Mouse (Mus musculus) thymus, postnatal 25 days (tissue): ENCODE data around the gene Gcc2.
"Not testable (repeated sequence)": the region's sequence is repeated elsewhere in the genome, so short reads cannot be mapped to it uniquely, and the experiment has no call there.

Experiments used
- DNase-seq: peaks from one replicate; pipeline ENCODE4 v3.0.0; 2022

Gcc2 gene

DNA sequence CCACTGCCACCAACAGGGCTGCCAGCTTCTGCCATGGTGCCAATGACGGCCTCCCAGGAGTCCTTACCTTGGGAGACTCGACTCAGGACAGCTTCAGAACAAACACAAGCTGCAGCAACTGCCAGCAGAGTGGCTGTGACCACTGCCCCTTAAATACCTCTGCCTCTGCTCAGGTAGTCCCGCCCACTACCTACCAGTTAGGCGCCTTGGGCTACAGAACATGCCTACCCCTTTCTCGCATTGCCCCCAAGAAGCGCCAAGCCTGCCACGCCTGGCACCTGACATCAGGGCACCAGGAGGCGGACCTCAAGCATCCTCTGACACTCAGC, 22.7 kb upstream of the Gcc2 start, which contains the start of gene Duxf3:
TSS of gene Duxf3 (minus strand) at position 35 of the 329 bp plus-strand sequence.
- not testable (repeated sequence) for DNase-seq

DNA sequence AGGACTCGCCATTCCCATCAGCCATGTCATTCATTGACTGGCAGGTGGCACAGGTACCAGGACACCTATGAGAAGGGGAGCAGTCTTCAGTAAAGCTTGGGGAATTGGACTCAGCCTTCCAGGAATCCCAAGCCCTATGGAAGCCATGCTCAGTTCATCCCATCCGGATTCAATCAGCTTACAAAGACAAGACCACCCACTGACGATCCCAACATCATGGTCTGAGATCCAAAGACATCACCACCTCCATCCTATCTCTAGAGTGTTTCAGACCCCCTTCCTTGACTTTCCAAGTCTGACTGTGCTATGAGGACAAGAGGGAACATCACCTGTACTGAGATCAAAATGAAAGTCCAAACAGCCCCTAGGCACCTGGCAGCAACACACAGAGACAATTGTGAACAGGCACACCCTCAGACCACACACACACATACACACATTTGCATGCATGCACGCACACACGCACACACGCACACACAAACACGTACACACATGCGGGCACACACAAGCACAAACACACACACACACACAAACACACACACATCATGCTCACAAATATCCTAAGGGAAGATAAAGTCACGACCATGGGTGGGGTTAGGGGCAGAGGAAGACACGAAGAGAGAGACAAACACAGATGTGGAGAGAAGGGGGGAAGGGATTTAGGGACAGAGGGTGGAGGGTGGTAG, 22.1 kb upstream of the Gcc2 start:
- DNase-seq = not testable (repeated sequence)

DNA sequence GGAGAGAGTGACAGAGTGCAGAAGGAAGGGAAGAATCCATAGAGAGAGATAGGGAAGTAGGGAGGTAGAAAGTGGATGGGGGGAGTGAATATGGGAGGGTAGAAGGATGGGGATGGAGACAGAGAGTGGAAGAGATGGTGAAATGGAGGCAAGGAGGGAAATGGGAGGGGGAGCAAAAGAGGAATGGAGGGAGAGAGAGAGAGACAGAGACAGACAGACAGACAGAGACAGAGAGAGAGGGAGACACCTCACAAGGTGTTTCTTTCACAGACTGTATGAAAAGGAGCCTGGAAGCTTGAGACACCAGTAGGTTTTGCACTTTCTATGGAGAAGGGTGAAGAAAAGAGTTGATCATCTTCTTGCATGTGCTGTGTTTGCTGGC, 21.6 kb upstream of the Gcc2 start:
- not testable (repeated sequence) for DNase-seq

GRCm38 (mm10) chr10:58234985-58235384, 20.3 kb upstream of the Gcc2 start:
- not testable (repeated sequence) for DNase-seq

DNA sequence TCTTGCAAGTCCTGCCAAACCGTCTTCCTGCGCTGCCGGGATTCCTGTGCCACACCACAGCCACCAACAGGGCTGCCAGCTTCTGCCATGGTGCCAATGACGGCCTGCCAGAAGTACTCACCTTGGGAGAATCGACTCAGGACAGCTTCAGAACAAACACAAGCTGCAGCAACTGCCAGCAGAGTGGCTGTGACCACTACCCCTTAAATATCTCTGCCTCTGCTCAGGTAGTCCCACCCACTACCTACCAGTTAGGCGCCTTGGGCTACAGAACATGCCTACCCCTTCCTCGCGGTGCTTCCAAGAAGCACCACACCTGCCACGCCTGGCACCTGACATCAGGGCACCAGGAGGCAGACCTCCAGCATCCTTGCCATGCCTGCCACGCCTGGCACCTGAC, 18.7 kb upstream of the Gcc2 start, which contains the start of gene Gm4981:
TSS of gene Gm4981 (minus strand) at position 89 of the 400 bp plus-strand sequence.
- no peak for DNase-seq

DNA sequence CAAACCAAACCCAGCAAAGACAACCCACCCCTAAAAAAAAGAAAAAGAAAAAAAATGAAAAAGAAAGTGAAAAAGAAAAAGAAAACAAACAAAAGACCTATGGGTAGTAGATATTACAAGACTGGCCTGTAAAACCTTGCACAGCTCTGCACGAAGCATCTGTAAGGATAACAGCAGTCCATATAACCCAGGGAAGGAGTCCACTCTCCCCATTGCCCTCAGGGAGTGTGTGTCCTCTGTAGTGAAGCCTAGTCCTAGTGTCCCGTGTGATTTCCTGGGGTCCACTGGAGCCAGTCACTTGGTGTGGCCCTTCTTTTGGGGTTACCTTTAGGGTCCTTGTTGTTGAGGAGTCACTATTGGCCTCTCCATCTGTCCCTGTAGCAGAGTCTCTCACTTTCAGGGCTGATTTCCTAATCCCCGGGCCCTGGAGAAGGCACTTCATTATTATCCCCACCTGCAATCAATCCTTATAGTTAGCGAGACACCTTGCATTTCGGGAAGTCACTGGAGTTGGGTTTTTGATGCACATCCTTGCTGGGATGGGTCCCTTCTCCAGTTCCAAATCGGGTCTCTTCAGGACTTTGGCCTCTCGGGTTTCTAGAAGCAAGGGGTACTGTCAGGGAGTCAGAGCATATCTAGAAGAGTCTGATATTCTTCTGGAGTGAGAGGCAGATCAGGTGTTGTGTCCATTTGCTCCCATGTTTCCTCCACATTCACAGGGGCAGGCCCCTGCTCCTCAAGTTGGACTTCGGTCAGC, 16.1 kb upstream of the Gcc2 start:
- peak; percentile 43 for DNase-seq

DNA sequence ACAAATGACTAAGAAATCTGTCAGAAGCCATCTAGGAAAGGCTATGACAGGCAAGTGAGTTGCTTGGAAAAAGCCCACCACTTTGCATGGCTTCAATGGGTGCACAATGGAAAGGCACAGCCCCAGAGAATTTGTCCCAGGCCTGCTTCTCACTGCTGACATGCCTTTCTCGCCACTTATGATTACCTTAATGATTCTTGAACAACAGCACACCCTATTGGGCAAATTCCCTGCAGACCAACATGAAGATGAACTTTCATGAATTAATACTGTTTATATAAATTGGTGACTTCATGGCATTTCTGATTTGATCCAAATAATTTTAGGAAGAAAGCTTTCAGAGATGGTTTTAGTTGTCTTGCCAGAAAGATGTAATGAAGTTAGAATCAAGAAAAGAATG, 5.8 kb upstream of the Gcc2 start:
- DNase-seq = no peak

DNA sequence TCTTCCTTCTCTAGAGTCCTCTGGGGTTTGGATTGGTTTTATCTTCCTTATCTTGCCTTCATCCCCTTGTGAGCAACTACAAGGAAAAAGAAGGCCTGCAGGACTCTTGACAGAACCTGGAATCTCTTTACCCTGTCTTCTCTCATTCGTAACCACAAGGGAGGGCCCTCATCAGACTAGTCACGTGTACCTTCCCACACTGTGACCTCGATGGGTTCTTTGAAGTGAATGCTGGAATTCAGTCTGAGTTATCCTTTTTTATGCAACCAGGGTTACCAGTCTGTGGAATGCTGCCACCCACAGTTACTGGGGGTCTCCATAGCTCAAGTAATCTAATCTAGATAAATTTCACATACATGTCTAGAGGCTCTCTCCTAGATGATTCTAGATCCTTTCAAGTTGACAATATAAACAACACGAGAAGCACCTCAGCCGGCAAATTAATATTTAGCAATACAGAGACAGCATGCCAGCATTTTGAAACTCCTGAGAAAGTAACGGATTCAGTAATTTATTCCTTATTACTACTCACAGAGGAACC, 592 bp upstream of the Gcc2 start:
- DNase-seq = no peak

- DNase-seq = no peak
These were observed 657 bp downstream of the Gcc2 start for GRCm38 (mm10) chr10:58255954-58256353.

- no peak for DNase-seq
These were observed 3.2 kb downstream of the Gcc2 start for GRCm38 (mm10) chr10:58258466-58258865.

DNA sequence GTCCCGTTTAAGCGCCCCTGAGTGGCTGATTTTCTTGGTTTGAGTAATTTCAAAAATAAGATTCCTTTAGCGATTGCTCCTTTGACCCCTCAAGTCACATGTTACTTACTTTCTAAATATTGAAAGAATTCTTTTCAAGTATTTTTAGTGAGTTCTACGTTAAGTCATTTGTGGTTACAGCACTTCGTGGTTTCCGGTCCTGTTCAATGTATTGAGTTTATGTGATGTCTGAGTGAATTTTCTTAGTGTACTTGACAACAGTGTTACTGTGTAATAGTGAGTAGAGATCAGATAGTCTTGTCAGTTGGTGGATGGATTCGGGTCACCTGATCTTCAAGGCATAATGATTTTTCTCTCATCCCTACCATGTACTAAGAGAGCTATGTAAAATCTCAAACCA, 26.9 kb downstream of the Gcc2 start:
- DNase-seq = no peak

DNA sequence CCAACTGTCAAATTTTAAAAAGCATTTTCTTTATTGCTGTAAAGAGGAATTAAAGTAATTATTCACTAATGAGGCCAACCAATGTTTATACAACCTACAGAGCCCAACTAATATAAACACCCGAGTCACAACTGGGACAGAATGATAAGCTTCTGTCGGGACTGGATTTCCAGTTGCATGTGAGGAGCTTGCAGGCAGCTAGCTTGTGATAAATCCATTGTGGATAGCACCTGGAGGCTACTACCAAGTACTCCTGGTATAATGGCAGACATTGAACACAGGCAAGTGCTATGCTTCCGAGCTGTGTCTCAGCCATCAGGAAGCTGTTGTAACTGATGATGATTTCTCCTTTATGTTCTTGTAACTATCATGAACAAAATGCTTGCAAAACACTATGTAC, 35.4 kb downstream of the Gcc2 start:
- no peak for DNase-seq

- DNase-seq = no peak
These were observed 38.9 kb downstream of the Gcc2 start for GRCm38 (mm10) chr10:58294246-58294645.

GRCm38 (mm10) chr10:58295605-58296004, 40.3 kb downstream of the Gcc2 start:
- DNase-seq = no peak

DNA sequence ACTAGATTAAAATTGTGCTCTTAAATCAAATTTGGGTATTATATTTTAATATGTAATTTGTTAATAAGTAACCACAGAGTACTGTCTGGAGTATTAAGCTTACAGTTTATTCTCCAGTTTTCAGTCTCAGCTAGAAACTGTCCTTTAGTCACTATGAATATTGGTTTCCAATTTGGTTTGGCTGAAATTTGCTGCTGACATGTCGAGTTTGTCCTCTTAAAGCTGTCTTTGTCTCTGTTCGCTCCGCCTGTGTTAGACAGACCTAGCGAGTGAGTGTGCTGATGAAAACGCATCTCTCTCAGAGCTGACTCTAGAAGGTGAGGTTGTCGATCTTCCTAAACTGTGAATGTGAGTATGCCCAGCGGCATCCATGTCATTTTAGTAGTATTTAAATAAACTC, 49.7 kb downstream of the Gcc2 start:
- no peak for DNase-seq

DNA sequence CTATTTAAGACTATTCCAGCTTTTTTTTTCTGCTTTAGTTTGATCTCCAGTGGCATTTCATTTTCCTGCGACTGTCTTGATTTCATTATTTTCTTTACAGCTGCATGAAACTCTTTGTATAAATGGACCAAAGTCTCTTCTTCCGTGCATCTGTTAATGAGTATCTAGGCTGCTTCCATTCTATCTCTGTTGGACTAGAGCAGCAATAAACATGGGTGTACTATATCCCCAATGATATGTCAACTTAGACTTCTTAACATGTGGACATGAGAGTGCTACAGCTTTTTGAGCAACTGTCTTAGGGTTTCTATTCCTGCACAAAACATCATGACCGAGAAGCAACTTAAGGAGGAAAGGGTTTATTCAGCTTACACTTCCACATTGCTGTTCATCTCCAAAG, 51.6 kb downstream of the Gcc2 start:
- DNase-seq = no peak

DNA sequence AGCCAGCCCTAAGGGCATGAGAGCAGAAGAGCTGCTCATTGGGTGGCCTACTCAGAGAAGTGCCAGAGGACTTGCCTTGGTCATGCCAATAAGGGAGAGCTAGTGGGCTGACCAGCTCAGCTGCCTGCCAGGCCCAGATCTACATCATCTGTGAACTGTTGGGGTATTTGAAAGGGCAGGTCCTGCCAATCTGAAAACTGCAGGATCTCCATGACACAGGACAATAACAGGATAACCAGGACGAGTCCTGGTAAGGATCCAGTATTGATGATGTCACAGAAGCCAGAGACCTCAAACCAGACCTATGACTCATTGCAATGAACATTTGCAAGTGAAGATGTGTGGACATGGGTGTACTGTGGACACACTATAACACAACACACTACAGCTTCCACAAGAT, 55.5 kb downstream of the Gcc2 start:
- DNase-seq = no peak

GRCm38 (mm10) chr10:58312887-58313286, 57.6 kb downstream of the Gcc2 start:
- no peak for DNase-seq

GRCm38 (mm10) chr10:58320881-58321280, 65.6 kb downstream of the Gcc2 start:
- no peak for DNase-seq

DNA sequence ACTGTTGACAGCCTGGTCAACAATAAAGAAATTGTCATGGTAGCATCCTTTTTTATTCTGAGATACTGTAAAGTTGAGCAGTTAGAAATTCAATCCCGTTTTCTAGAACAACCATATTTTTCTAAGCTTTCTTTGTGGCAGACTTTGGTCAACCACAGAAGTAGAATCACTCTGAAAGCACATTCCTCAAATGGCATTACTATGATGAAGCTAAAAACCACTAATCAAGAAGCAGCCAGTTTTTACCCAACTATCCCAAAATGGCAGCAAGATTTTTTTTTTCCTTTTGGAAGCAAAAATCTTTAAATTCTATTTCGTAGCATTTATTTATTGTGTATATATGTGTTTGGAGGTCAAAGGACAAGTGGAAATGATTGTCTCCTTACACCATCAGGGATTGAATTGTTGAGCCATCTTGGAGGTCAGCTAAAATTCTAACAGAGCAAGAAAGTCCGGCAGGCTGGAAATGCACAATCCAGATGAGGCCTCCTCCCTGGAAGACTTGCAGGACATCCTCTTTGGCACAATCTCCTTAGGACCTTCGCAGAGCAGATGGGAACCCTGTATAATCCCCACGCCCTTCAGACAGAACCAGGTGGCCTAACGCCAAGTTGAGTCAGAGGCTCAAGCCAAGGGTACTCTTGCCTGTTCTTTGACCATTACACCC, 67.2 kb downstream of the Gcc2 start:
- DNase-seq = no peak

DNA sequence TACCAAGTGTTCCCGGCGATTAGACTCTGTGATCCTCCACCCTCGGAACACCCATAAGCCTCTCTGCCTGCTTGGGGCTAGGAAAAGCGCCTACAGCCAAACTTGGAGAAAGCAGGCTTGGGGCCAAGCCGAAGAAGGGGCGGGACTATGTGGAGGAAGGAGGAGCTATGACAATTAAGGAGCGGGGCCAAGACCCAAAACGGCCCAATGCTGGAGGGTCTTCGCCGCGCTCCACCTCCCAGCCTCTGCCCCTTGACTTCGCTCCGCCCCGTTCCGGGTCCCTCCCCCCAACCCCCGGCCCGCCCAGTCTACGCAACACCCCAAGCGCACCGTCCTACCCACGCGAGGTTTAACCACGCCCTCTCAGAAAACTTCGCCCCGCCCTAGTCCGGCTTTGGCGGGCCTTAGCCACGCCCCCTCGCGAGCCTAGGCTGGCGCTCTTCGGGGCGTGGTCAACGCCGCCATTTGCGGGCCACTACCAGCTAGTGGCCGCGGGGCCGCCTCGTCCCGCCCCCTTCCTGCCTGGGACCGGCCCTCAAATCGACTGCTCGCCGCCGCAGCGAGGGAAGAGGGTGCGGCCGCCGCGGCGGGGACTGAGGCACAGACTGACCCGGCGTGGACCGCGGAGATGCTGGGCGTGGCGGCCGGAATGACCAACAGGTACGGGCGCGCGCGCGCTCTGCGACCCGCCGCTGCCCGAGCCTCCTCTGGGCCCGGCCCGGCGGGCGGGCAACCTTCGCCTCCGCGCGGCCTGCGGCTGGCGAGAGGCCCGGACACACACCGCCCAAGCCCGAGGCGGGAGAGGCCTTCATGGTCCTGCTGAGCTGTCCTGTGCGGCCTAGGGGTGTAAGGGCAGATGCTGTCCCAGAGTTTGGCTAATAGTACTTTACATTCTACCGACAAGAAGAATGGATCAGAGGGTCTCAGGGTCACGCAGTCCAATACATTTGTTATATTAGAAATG, 68.0 kb downstream of the Gcc2 start, which contains the start of gene Lims1:
TSS of gene Lims1 (plus strand) at position 439 of the 964 bp plus-strand sequence.
- peak; percentile 98 for DNase-seq

- DNase-seq = no peak
These were observed 71.0 kb downstream of the Gcc2 start for GRCm38 (mm10) chr10:58326271-58326670.
